Mouse (Mus musculus) spleen, adult 2 months (tissue): ENCODE measurements around the gene F11r.

Experiments
- CTCF ChIP-seq: fragments of 200-500 bp; IDR thresholded peaks from 2 replicates; pipeline ENCODE4 v1.5.1; 2011; ENCODE audit warnings: mild to moderate bottlenecking, inconsistent platforms; ENCODE audit not compliant: insufficient read depth, insufficient read length, insufficient replicate concordance; ENCODE audit errors: extremely low read depth
- POLR2A ChIP-seq: fragments of 200-500 bp; IDR thresholded peaks from 2 replicates; pipeline ENCODE4 v1.6.1; 2011; ENCODE audit warnings: low read depth, low read length, inconsistent platforms

GRCm38 (mm10) chr1:171466565-171466964 lies 29.2 kb downstream of the F11r start:
- no peak for TF ChIP-seq CTCF
- TF ChIP-seq POLR2A: no peak
